Mouse (Mus musculus): ENCODE measurements around the gene Vcp. TPM values are rescaled to one million over a fixed set of nuclear protein-coding genes. Genes with fewer than 3 reads are reported as not detected.
A peak's percentile ranks its signal among the peaks of the same experiment; 100 is the strongest.
"Not testable (repeated sequence)": the region's sequence is repeated elsewhere in the genome, so short reads cannot be mapped to it uniquely, and the experiment has no call there.

Vcp gene
- polyA plus RNA-seq, 1 experiment = 68.4 TPM

DNA sequence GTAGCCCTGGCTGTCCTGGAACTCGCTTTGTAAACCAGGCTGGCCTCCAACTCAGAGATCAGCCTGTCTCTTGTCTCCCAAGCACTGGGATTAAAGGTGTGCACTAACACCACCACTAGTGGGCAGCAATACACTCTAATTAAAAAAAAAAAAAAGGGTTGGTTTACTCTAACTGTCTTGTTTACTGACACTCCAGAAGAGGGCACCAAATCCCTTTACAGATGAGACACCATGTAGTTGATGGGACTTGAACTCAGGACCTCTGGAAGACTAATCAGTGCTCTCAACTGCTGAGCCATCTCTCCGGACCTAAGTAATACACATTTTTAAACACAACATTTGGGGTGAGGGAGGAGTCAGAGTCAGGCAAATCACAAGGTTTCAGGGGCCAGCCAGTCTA is 5.5 kb upstream of the Vcp start:
- DNase-seq (ENCODE audit: low read depth in 1 of 2, low spot score in 2 of 2) = peak in 1 of 2 experiments; percentile 61
- H3K36me3 ChIP-seq (ENCODE audit: control insufficient read depth, insufficient read depth, low read length) = no peaks in the 10 kb centered on the region
- WGBS = 61% methylated on average over 2 of the region's 2 CpGs

DNA sequence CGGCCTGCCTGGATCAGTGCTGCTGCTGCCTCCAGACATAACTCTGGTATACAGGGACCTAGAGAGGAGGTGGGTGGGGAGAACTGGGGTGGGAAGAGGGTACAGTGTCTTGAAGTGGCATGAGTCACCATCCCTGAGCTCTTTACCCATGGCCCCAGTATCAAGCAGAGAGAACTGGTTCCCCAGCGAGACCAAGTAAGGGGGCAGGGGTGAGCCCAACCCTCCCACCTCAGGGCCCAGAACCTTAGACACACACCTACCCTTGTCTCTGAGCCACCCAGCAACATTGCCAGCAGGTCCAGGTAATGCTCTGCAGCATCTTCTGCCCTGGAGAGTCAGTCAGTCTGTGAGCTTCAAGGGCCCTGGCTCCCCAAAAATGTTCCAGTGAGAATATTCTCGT is 4.6 kb upstream of the Vcp start:
- no peaks in the 10 kb centered on the region for H3K36me3 ChIP-seq (ENCODE audit: control insufficient read depth, insufficient read depth, low read length)
- no peak for DNase-seq (ENCODE audit: low read depth in 1 of 2, low spot score in 2 of 2)
- H3K27ac ChIP-seq (ENCODE audit: insufficient read depth, low read length) = no peak overlapping the region
- no peaks in the 10 kb centered on the region for H3K27me3 ChIP-seq (ENCODE audit: control insufficient read depth, insufficient read depth, low read length)
- TF ChIP-seq POLR2A (IDR thresholded peaks at IDR 0.05; ENCODE audit: low read depth, low read length) = no peak
- no peak for TF ChIP-seq CTCF (IDR thresholded peaks at IDR 0.05; ENCODE audit: extremely low read depth, insufficient read depth, insufficient read length, insufficient replicate concordance)
- no peaks in the 10 kb centered on the region; the same call in 1 of the 2 replicates for H3K4me1 ChIP-seq (ENCODE audit: control insufficient read depth, insufficient read depth, insufficient read length)
- 97% methylated on average over 3 of the region's 3 CpGs for WGBS
- no peak overlapping the region for H3K4me3 ChIP-seq (ENCODE audit: extremely low read depth, insufficient read depth, insufficient read length)

More for the DNA sequence above, 5.5 kb upstream of the Vcp start:
- Histone ChIP-seq H3K27ac (ENCODE audit: insufficient read depth, low read length) (no peak overlapping the region), H3K27me3 (ENCODE audit: control insufficient read depth, insufficient read depth, low read length) (no peaks in the 10 kb centered on the region), H3K4me3 (ENCODE audit: extremely low read depth, insufficient read depth, insufficient read length) (no peak overlapping the region), H3K4me1 (ENCODE audit: control insufficient read depth, insufficient read depth, insufficient read length) (peaks cover 2% of the 10 kb centered on the region; the same call in 1 of the 2 replicates)
- TF ChIP-seq CTCF (IDR thresholded peaks at IDR 0.05; ENCODE audit: extremely low read depth, insufficient read depth, insufficient read length, insufficient replicate concordance) (0 out of 2 replicates have a peak, but pooled peaks have one; percentile 0), POLR2A (IDR thresholded peaks at IDR 0.05; ENCODE audit: low read depth, low read length) (no peak)

DNA sequence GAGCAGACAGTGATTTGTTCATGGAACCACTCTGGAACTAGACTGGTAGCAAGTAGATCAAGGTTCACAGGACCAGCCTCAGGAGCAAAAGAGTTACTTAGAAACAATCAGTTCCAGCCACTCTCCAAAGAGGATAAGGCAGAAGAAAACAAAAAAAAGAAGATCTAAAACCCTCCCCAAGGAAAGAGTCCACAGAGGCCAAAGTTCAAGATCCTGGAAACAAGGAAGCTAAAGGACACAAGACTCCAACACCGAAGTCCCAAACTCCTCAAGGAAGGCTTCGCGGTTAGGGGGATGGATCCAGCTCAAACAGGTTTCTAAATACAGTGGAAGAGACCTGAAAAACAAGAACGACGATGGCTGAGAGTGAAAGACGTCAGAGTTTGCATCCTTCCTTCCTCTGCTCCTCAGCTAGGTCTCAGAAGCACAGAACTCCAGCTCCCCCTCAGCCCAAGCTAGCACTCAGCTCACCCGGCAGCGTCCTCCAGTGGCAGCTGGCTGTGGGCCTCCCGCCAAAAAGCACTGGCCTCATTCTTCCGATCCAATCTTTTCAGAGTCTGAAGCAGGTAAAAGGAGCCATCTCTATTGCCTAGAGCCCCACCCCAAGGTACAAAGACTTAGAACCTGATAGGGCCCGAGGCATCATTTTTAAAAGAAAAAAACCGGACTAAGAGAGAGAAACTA is 2.6 kb upstream of the Vcp start:
- H3K27ac ChIP-seq (ENCODE audit: insufficient read depth, low read length) = no peak overlapping the region
- H3K27me3 ChIP-seq (ENCODE audit: control insufficient read depth, insufficient read depth, low read length) = no peaks in the 10 kb centered on the region
- no peaks in the 10 kb centered on the region for H3K36me3 ChIP-seq (ENCODE audit: control insufficient read depth, insufficient read depth, low read length)
- no peak overlapping the region for H3K4me3 ChIP-seq (ENCODE audit: extremely low read depth, insufficient read depth, insufficient read length)
- TF ChIP-seq POLR2A (IDR thresholded peaks at IDR 0.05; ENCODE audit: low read depth, low read length) = no peak
- TF ChIP-seq CTCF (IDR thresholded peaks at IDR 0.05; ENCODE audit: extremely low read depth, insufficient read depth, insufficient read length, insufficient replicate concordance) = no peak
- peaks cover 8% of the 10 kb centered on the region for H3K4me1 ChIP-seq (ENCODE audit: control insufficient read depth, insufficient read depth, insufficient read length)
- 92% methylated on average over 12 of the region's 12 CpGs for WGBS
- no peak for DNase-seq (ENCODE audit: low read depth in 1 of 2, low spot score in 2 of 2)

DNA sequence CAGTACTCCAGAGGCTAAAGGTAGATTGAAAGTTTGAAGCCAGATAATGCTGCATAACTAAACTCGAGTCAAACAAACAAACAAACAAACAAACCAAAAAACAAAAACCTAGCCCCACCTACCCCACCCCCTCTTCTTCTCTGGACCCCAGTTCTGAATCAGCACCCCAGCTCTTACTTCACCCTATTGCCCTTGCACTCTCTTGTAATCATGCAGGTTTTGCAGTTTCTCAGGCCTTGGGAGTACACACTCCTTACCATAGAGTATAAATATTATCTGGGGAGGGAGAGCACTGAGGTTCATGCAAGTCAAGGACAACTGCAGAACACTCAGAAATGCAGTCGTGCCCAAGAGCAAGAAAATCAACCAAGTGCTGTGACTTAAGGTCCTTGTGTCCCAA is 965 bp upstream of the Vcp start:
- no peaks in the 10 kb centered on the region for H3K36me3 ChIP-seq (ENCODE audit: control insufficient read depth, insufficient read depth, low read length)
- H3K4me3 ChIP-seq (ENCODE audit: extremely low read depth, insufficient read depth, insufficient read length) = no peak overlapping the region
- no peaks in the 10 kb centered on the region for H3K27me3 ChIP-seq (ENCODE audit: control insufficient read depth, insufficient read depth, low read length)
- peaks cover 9% of the 10 kb centered on the region for H3K4me1 ChIP-seq (ENCODE audit: control insufficient read depth, insufficient read depth, insufficient read length)
- no peak overlapping the region for H3K27ac ChIP-seq (ENCODE audit: insufficient read depth, low read length)
- 87% methylated on average over 2 of the region's 2 CpGs for whole genome bisulfite sequencing
- no peak for DNase-seq (ENCODE audit: low read depth in 1 of 2, low spot score in 2 of 2)
- no peak for TF ChIP-seq CTCF (IDR thresholded peaks at IDR 0.05; ENCODE audit: extremely low read depth, insufficient read depth, insufficient read length, insufficient replicate concordance)
- no peak for TF ChIP-seq POLR2A (IDR thresholded peaks at IDR 0.05; ENCODE audit: low read depth, low read length)

DNA sequence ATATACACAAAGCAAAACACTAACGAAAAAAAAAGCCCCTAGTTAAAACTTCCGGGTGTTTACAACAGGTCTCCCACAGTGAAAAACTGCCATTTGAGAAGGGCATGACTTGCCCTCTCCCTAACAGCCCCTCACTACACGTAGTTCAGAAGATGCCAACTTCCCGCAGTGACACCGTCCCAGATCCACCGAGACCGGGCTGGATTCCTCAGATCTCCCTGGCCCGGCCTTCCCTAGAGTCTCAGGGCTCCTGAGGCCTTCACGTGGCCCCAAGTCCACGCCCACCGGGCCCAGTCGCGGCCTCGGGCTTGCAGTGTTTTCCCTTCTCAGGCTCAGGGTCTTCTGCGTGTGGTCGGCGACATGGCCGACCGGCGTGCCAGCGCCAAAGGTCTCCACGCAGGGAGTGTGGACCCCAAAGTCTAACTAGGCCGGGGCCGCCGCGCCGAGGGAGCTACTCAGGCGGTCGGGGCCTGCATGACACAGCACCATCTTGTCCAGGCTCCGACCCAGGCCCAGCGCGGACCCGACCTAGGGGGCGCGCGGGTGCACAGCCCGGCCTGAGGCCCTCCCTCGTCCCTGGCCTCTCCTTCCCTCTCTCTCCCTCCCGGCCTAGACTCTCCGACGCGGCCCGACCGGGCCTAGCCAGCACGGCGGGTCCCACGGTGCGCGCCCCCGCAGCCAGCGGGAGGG is 711 bp downstream of the Vcp start:
- Histone ChIP-seq H3K4me3 (ENCODE audit: extremely low read depth, insufficient read depth, insufficient read length) (peak overlapping the region; percentile 99), H3K36me3 (ENCODE audit: control insufficient read depth, insufficient read depth, low read length) (peaks cover 1% of the 10 kb centered on the region; the same call in 1 of the 2 replicates), H3K27me3 (ENCODE audit: control insufficient read depth, insufficient read depth, low read length) (no peaks in the 10 kb centered on the region), H3K4me1 (ENCODE audit: control insufficient read depth, insufficient read depth, insufficient read length) (peaks cover 9% of the 10 kb centered on the region), H3K27ac (ENCODE audit: insufficient read depth, low read length) (peak overlapping the region; percentile 96)
- under 1% methylated on average over 51 of the region's 51 CpGs for WGBS
- no peak for TF ChIP-seq CTCF (IDR thresholded peaks at IDR 0.05; ENCODE audit: extremely low read depth, insufficient read depth, insufficient read length, insufficient replicate concordance)
- peak; percentile 49 to 61 for DNase-seq (ENCODE audit: low read depth in 1 of 2, low spot score in 2 of 2)

DNA sequence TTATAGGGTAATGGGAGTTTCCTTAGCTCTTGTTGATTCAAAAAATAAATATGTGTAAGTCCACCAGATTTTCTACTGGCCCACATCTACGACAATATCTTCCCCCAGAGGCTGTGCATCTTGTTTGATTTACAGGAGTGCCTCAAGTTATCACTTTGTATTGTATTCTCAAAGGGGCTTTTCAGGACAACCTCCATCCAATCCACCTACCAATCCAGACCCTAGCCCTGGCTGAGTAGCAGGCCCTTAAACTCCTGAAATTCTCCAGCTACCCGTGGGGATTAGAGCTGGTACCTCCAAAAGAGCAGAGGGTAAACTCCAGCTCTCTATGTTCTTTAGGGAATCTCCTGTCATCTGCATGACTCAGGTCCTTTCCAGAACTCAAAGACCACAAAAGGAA is 2.3 kb downstream of the Vcp start:
- 58% methylated on average over 2 of the region's 2 CpGs for WGBS
- Histone ChIP-seq H3K4me3 (ENCODE audit: extremely low read depth, insufficient read depth, insufficient read length) (no peak overlapping the region), H3K27ac (ENCODE audit: insufficient read depth, low read length) (no peak overlapping the region), H3K4me1 (ENCODE audit: control insufficient read depth, insufficient read depth, insufficient read length) (peaks cover 9% of the 10 kb centered on the region), H3K27me3 (ENCODE audit: control insufficient read depth, insufficient read depth, low read length) (no peaks in the 10 kb centered on the region), H3K36me3 (ENCODE audit: control insufficient read depth, insufficient read depth, low read length) (peaks cover 10% of the 10 kb centered on the region)
- DNase-seq (ENCODE audit: low read depth in 1 of 2, low spot score in 2 of 2) = no peak
- TF ChIP-seq CTCF (IDR thresholded peaks at IDR 0.05; ENCODE audit: extremely low read depth, insufficient read depth, insufficient read length, insufficient replicate concordance) (no peak), POLR2A (IDR thresholded peaks at IDR 0.05; ENCODE audit: low read depth, low read length) (no peak)

DNA sequence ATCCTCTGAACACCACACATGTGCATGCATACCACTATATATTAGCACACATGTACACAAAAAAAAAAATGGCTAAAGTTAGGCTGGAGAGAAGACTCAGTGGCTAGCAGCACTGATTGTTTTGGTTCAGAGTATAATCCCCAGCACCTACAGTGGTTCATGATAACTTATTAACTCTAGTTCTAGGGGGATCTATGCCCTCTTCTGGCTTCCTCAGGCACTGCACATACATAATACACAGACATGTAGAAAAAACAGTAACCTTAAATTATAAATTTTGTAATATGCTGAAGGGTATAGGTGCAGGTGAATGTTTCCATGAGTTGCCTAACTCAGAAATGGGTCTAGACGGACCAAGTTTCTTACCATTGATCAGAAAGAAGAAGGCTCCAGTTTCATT is 12.0 kb downstream of the Vcp start:
- H3K4me3 ChIP-seq (ENCODE audit: extremely low read depth, insufficient read depth, insufficient read length) = no peak overlapping the region
- WGBS = 90% methylated on average over 1 of the region's 1 CpGs
- peaks cover 67% of the 10 kb centered on the region for H3K36me3 ChIP-seq (ENCODE audit: control insufficient read depth, insufficient read depth, low read length)
- no peak for DNase-seq (ENCODE audit: low read depth in 1 of 2, low spot score in 2 of 2)
- no peak overlapping the region for H3K27ac ChIP-seq (ENCODE audit: insufficient read depth, low read length)
- TF ChIP-seq POLR2A (IDR thresholded peaks at IDR 0.05; ENCODE audit: low read depth, low read length) (no peak), CTCF (IDR thresholded peaks at IDR 0.05; ENCODE audit: extremely low read depth, insufficient read depth, insufficient read length, insufficient replicate concordance) (no peak)
- no peaks in the 10 kb centered on the region for H3K4me1 ChIP-seq (ENCODE audit: control insufficient read depth, insufficient read depth, insufficient read length)
- H3K27me3 ChIP-seq (ENCODE audit: control insufficient read depth, insufficient read depth, low read length) = no peaks in the 10 kb centered on the region

DNA sequence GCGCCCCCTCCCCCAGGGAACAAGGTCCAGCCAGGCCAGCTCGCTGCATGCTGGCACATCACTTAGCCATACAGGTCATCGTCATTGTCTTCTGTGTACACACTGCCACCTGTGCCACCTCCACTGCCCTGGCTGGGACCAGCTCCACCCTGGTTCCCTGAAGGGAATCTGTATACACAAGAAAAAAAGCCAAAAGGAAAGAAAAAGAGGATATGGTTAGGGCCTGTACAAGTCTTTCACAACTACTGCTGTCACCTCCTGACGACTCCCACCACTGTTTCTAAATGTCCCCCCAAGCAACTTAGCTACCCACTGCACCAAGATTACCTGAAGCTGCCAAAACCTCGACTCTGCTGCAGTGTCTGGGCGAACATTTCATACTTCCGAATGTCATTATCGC is 19.8 kb downstream of the Vcp start:
- WGBS = 89% methylated on average over 8 of the region's 8 CpGs
- H3K27ac ChIP-seq (ENCODE audit: insufficient read depth, low read length); H3K4me1 ChIP-seq (ENCODE audit: control insufficient read depth, insufficient read depth, insufficient read length); DNase-seq (ENCODE audit: low read depth in 1 of 2, low spot score in 2 of 2); H3K4me3 ChIP-seq (ENCODE audit: extremely low read depth, insufficient read depth, insufficient read length); H3K27me3 ChIP-seq (ENCODE audit: control insufficient read depth, insufficient read depth, low read length): not testable (repeated sequence)
- peaks cover 31% of the 10 kb centered on the region for H3K36me3 ChIP-seq (ENCODE audit: control insufficient read depth, insufficient read depth, low read length)

All from spleen, adult 2 months (tissue).